Mouse (Mus musculus): ENCODE results near the gene Brd3. TPM values are rescaled to one million over a fixed set of nuclear protein-coding genes. Genes with fewer than 3 reads are reported as not detected.
"Not testable (repeated sequence)": the region's sequence is repeated elsewhere in the genome, so short reads cannot be mapped to it uniquely, and the experiment has no call there.

The Brd3 gene
- 124 and 125 TPM in 2 replicates for polyA plus RNA-seq (2015; fragmentation: Nextera tagmentation; extraction: Ambion mirVana)

- Histone ChIP-seq H3K4me1 (peaks cover 23% of the 10 kb centered on the region), H3K27me3 (no peaks in the 10 kb centered on the region), H3K9me3 (replicated peaks) (0 out of 2 replicates have a peak, but pooled peaks cover 3% of the 10 kb centered on the region), H3K27ac (no peak within 1 kb of the TSS), H3K9ac (no peak within 1 kb of the TSS), H3K4me2 (no peak within 1 kb of the TSS), H3K4me3 (replicated peaks) (no peak within 1 kb of the TSS), H3K36me3 (no peaks in the 10 kb centered on the region)
- no peak for ATAC-seq (replicated peaks; ENCODE audit: low FRiP score)
- 55% methylated on average over 4 of the region's 4 CpGs for WGBS
Measured at GRCm38 (mm10) chr2:27507562-27507961, at the start of gene Brd3. Gene Brd3, minus strand, starts transcription at chr2:27507662.

- 81% methylated on average over 6 of the region's 6 CpGs for WGBS
- ATAC-seq (replicated peaks; ENCODE audit: low FRiP score) = no peak
Measured at GRCm38 (mm10) chr2:27556921-27557320, 49.5 kb upstream of the Brd3 start.

GRCm38 (mm10) chr2:27554308-27554707, 46.8 kb upstream of the Brd3 start:
- Histone ChIP-seq H3K9ac (no peak overlapping the region), H3K27me3 (no peaks in the 10 kb centered on the region), H3K36me3 (no peaks in the 10 kb centered on the region), H3K27ac (peak overlapping the region; percentile 57), H3K4me3 (replicated peaks) (no peak overlapping the region), H3K9me3 (replicated peaks) (no peaks in the 10 kb centered on the region), H3K4me2 (no peak overlapping the region), H3K4me1 (peaks cover 19% of the 10 kb centered on the region)
- peak; percentile 40; the same call in 1 of the 2 replicates for ATAC-seq (replicated peaks; ENCODE audit: low FRiP score)
- 52% methylated on average over 9 of the region's 9 CpGs for WGBS

More at GRCm38 (mm10) chr2:27556921-27557320, 49.5 kb upstream of the Brd3 start:
- Histone ChIP-seq H3K4me3 (replicated peaks) (no peak overlapping the region), H3K4me2 (no peak overlapping the region), H3K27me3 (peaks cover 4% of the 10 kb centered on the region; the same call in 1 of the 2 replicates), H3K4me1 (peaks cover 23% of the 10 kb centered on the region), H3K27ac (no peak overlapping the region), H3K36me3 (no peaks in the 10 kb centered on the region), H3K9me3 (replicated peaks) (no peaks in the 10 kb centered on the region), H3K9ac (no peak overlapping the region)

GRCm38 (mm10) chr2:27552620-27553287, 45.3 kb upstream of the Brd3 start:
- Histone ChIP-seq H3K27me3 (no peaks in the 10 kb centered on the region), H3K4me1 (peaks cover 19% of the 10 kb centered on the region), H3K4me2 (no peak overlapping the region), H3K4me3 (replicated peaks) (no peak overlapping the region), H3K36me3 (no peaks in the 10 kb centered on the region), H3K9ac (no peak overlapping the region), H3K27ac (no peak overlapping the region), H3K9me3 (replicated peaks) (no peaks in the 10 kb centered on the region)
- 24% methylated on average over 7 of the region's 7 CpGs for WGBS
- no peak for ATAC-seq (replicated peaks; ENCODE audit: low FRiP score)

- Histone ChIP-seq H3K9ac (no peak overlapping the region), H3K36me3 (no peaks in the 10 kb centered on the region), H3K4me2 (no peak overlapping the region), H3K27ac (no peak overlapping the region), H3K27me3 (no peaks in the 10 kb centered on the region), H3K4me1 (peaks cover 5% of the 10 kb centered on the region; the same call in 1 of the 2 replicates), H3K9me3 (replicated peaks) (no peaks in the 10 kb centered on the region), H3K4me3 (replicated peaks) (no peak overlapping the region)
- 77% methylated on average over 1 of the region's 1 CpGs for WGBS
- ATAC-seq (replicated peaks; ENCODE audit: low FRiP score) = no peak
Measured at GRCm38 (mm10) chr2:27548664-27549369, 41.4 kb upstream of the Brd3 start.

GRCm38 (mm10) chr2:27547986-27548385, 40.5 kb upstream of the Brd3 start:
- Histone ChIP-seq H3K27me3 (no peaks in the 10 kb centered on the region), H3K4me3 (replicated peaks) (no peak overlapping the region), H3K9me3 (replicated peaks) (no peaks in the 10 kb centered on the region), H3K9ac (no peak overlapping the region), H3K4me1 (no peaks in the 10 kb centered on the region), H3K4me2 (no peak overlapping the region), H3K36me3 (no peaks in the 10 kb centered on the region), H3K27ac (no peak overlapping the region)
- ATAC-seq (replicated peaks; ENCODE audit: low FRiP score) = no peak
- 96% methylated on average over 2 of the region's 2 CpGs for WGBS

- 73% methylated on average over 1 of the region's 1 CpGs for WGBS
- Histone ChIP-seq H3K27ac (no peak overlapping the region), H3K4me2 (no peak overlapping the region), H3K4me1 (no peaks in the 10 kb centered on the region), H3K4me3 (replicated peaks) (no peak overlapping the region), H3K27me3 (no peaks in the 10 kb centered on the region), H3K9me3 (replicated peaks) (no peaks in the 10 kb centered on the region), H3K36me3 (no peaks in the 10 kb centered on the region), H3K9ac (no peak overlapping the region)
- no peak for ATAC-seq (replicated peaks; ENCODE audit: low FRiP score)
Measured at GRCm38 (mm10) chr2:27547326-27547725, 39.9 kb upstream of the Brd3 start.

- not testable (repeated sequence) for H3K4me3 ChIP-seq (replicated peaks); H3K9ac ChIP-seq; H3K27ac ChIP-seq; H3K4me1 ChIP-seq; H3K9me3 ChIP-seq (replicated peaks); H3K36me3 ChIP-seq; H3K4me2 ChIP-seq; ATAC-seq (replicated peaks; ENCODE audit: low FRiP score); H3K27me3 ChIP-seq
- WGBS = 91% methylated on average over 8 of the region's 8 CpGs
Measured at GRCm38 (mm10) chr2:27546041-27546440, 38.6 kb upstream of the Brd3 start.

- not testable (repeated sequence) for ATAC-seq (replicated peaks; ENCODE audit: low FRiP score); H3K36me3 ChIP-seq; H3K4me2 ChIP-seq; H3K27me3 ChIP-seq; H3K9ac ChIP-seq; H3K27ac ChIP-seq; H3K9me3 ChIP-seq (replicated peaks); H3K4me3 ChIP-seq (replicated peaks)
- H3K4me1 ChIP-seq = peaks cover 11% of the 10 kb centered on the region
- 81% methylated on average over 3 of the region's 3 CpGs for WGBS
Measured at GRCm38 (mm10) chr2:27545517-27545916, 38.1 kb upstream of the Brd3 start.

GRCm38 (mm10) chr2:27544613-27545012, 37.2 kb upstream of the Brd3 start:
- no peak overlapping the region for H3K4me3 ChIP-seq (replicated peaks)
- no peaks in the 10 kb centered on the region for H3K27me3 ChIP-seq
- no peaks in the 10 kb centered on the region for H3K36me3 ChIP-seq
- H3K9me3 ChIP-seq (replicated peaks) = no peaks in the 10 kb centered on the region
- WGBS = 89% methylated on average over 6 of the region's 6 CpGs
- H3K4me2 ChIP-seq = no peak overlapping the region
- no peak for ATAC-seq (replicated peaks; ENCODE audit: low FRiP score)
- peaks cover 13% of the 10 kb centered on the region for H3K4me1 ChIP-seq
- H3K27ac ChIP-seq = no peak overlapping the region
- no peak overlapping the region for H3K9ac ChIP-seq

- 86% methylated on average over 3 of the region's 3 CpGs for WGBS
- Histone ChIP-seq H3K4me1 (peaks cover 18% of the 10 kb centered on the region), H3K9me3 (replicated peaks) (no peaks in the 10 kb centered on the region), H3K4me2 (peak overlapping the region; percentile 72), H3K27ac (peak overlapping the region; percentile 87), H3K4me3 (replicated peaks) (peak overlapping the region; percentile 47), H3K27me3 (no peaks in the 10 kb centered on the region), H3K36me3 (peaks cover 13% of the 10 kb centered on the region), H3K9ac (peak overlapping the region; percentile 60)
- no peak for ATAC-seq (replicated peaks; ENCODE audit: low FRiP score)
Measured at GRCm38 (mm10) chr2:27541225-27541624, 33.8 kb upstream of the Brd3 start.

GRCm38 (mm10) chr2:27540515-27540836, 33.0 kb upstream of the Brd3 start:
- no peaks in the 10 kb centered on the region for H3K9me3 ChIP-seq (replicated peaks)
- peak overlapping the region; percentile 72 for H3K4me2 ChIP-seq
- H3K9ac ChIP-seq = peak overlapping the region; percentile 60
- 24% methylated on average over 10 of the region's 10 CpGs for WGBS
- peak overlapping the region; percentile 47 for H3K4me3 ChIP-seq (replicated peaks)
- no peak; the same call in 1 of the 2 replicates for ATAC-seq (replicated peaks; ENCODE audit: low FRiP score)
- peaks cover 21% of the 10 kb centered on the region for H3K36me3 ChIP-seq
- H3K4me1 ChIP-seq = peaks cover 18% of the 10 kb centered on the region
- no peaks in the 10 kb centered on the region for H3K27me3 ChIP-seq
- H3K27ac ChIP-seq = peak overlapping the region; percentile 87
